Mouse (Mus musculus) ES-E14 (cell line): Measurements from ENCODE around the gene Gm28051.

Experiments used
- CHD2 ChIP-seq: IDR thresholded peaks from 2 replicates; pipeline ENCODE4 v1.6.1; 2014; ENCODE audit warnings: mild to moderate bottlenecking, low read depth, low read length, inconsistent platforms
- HCFC1 ChIP-seq: IDR thresholded peaks from 2 replicates; pipeline ENCODE4 v1.6.1; 2012; ENCODE audit warnings: low read length, inconsistent platforms, borderline replicate concordance; ENCODE audit not compliant: insufficient read depth
- ZC3H11A ChIP-seq: IDR thresholded peaks from 2 replicates; pipeline ENCODE4 v1.6.1; 2012; ENCODE audit warnings: low read depth, mild to moderate bottlenecking, inconsistent platforms, low read length, borderline replicate concordance
- ZNF384 ChIP-seq: IDR thresholded peaks from 2 replicates; pipeline ENCODE4 v1.6.1; 2012; ENCODE audit warnings: low read depth, low read length, inconsistent platforms

- TF ChIP-seq ZC3H11A (no peak), CHD2 (no peak), ZNF384 (no peak), HCFC1 (peak; percentile 23; the same call in 1 of the 2 replicates)
Observed at GRCm38 (mm10) chr12:102704457-102705198, 52.9 kb downstream of the Gm28051 start, which contains the start of gene Itpk1.
